Mouse (Mus musculus) stomach, postnatal 0 days (tissue): ENCODE measurements around the gene Zfp553. TPM values are rescaled to one million over a fixed set of nuclear protein-coding genes. Genes with fewer than 3 reads are reported as not detected.

ENCODE experiments used
- ATAC-seq: fragments of 200-750 bp; cut with Nextera tagmentation; 2 replicates; pipeline ENCODE4 v1.8.0; 2017; ENCODE audit not compliant: low FRiP score, low TSS enrichment
- DNase-seq: peaks from one replicate; pipeline ENCODE4 v3.0.0-alpha.2; 2016; ENCODE audit warnings: low spot score
- H3K27ac ChIP-seq: fragments of 300-500 bp; sonication (generic); replicated peaks from 2 replicates; pipeline ENCODE4 v1.5.1; 2014; ENCODE audit warnings: mild to moderate bottlenecking, control low read depth
- H3K27me3 ChIP-seq: fragments of 300-500 bp; sonication (generic); 2 replicates; pipeline ENCODE4 v1.6.1; 2014; ENCODE audit warnings: low read length; ENCODE audit not compliant: control insufficient read depth, insufficient read depth
- H3K36me3 ChIP-seq: fragments of 300-500 bp; sonication (generic); 2 replicates; pipeline ENCODE4 v1.6.1; 2014; ENCODE audit warnings: low read length, mixed read lengths; ENCODE audit not compliant: control insufficient read depth, insufficient read depth
- H3K4me1 ChIP-seq: fragments of 300-500 bp; sonication (generic); replicated peaks from 2 replicates; pipeline ENCODE4 v1.6.1; 2014; ENCODE audit warnings: antibody characterized with exemption; ENCODE audit not compliant: control insufficient read depth, insufficient read depth
- H3K4me2 ChIP-seq: fragments of 300-500 bp; sonication (generic); replicated peaks from 2 replicates; pipeline ENCODE4 v1.6.1; 2014; ENCODE audit warnings: low read depth, mild to moderate bottlenecking, control low read depth, moderate library complexity
- H3K4me3 ChIP-seq: fragments of 300-500 bp; sonication (generic); 2 replicates; pipeline ENCODE4 v1.5.1; 2014; ENCODE audit warnings: low read depth, low read length, control low read depth
- H3K9ac ChIP-seq: fragments of 300-500 bp; sonication (generic); 2 replicates; pipeline ENCODE4 v1.6.1; 2014; ENCODE audit warnings: mild to moderate bottlenecking, low read length, control low read depth, mixed read lengths
- H3K9me3 ChIP-seq: fragments of 300-500 bp; sonication (generic); 2 replicates; pipeline ENCODE4 v1.6.1; 2016; ENCODE audit warnings: low read length; ENCODE audit not compliant: control insufficient read depth
- CTCF ChIP-seq: IDR thresholded peaks from 2 replicates; pipeline ENCODE4 v1.5.1; 2016; ENCODE audit warnings: antibody characterized with exemption, low read depth, mild to moderate bottlenecking, moderate library complexity
- EP300 ChIP-seq: optimal IDR thresholded peaks from 2 replicates; pipeline ENCODE3; 2016; ENCODE audit warnings: antibody characterized with exemption
- WGBS: fragments of 180-500 bp; shearing (Covaris S2); extraction: QIAGEN DNeasy Blood & Tissue Kit; methylation state at CpG from one replicate; pipeline ENCODE4 v1.1.7; 2014; 5-methylcytosine and 5-hydroxymethylcytosine counted together
- polyA plus RNA-seq: library from polyadenylated mRNA; unstranded; fragments of >200 nt; fragmentation: Nextera tagmentation; extraction: Ambion mirVana; gene quantifications from 2 replicates; pipeline ENCODE4 v1.2.1, GENCODE M21; 2015

Gene Zfp553
- polyA plus RNA-seq, 1 experiment from 2014 or later, result 12.2 TPM

- Histone ChIP-seq H3K27me3 (no peaks in the 10 kb centered on the region), H3K4me2 (no peak overlapping the region), H3K9ac (no peak overlapping the region), H3K4me3 (no peak overlapping the region), H3K27ac (peak overlapping the region; percentile 73; the same call in 1 of the 2 replicates), H3K9me3 (no peaks in the 10 kb centered on the region), H3K36me3 (peaks cover 7% of the 10 kb centered on the region; the same call in 1 of the 2 replicates), H3K4me1 (no peaks in the 10 kb centered on the region)
- DNase-seq (no peak), ATAC-seq (peak; percentile 39; the same call in 1 of the 2 replicates)
- WGBS, result 78% methylated on average over 5 of the region's 5 CpGs
- TF ChIP-seq CTCF (no peak), EP300 (no peak)
Measured at GRCm38 (mm10) chr7:127270666-127271065, 37.8 kb downstream of the Zfp553 start.

GRCm38 (mm10) chr7:127271093-127271492, 38.2 kb downstream of the Zfp553 start:
- H3K27ac ChIP-seq, result peak overlapping the region; percentile 73
- WGBS, result 97% methylated on average over 4 of the region's 4 CpGs

DNA sequence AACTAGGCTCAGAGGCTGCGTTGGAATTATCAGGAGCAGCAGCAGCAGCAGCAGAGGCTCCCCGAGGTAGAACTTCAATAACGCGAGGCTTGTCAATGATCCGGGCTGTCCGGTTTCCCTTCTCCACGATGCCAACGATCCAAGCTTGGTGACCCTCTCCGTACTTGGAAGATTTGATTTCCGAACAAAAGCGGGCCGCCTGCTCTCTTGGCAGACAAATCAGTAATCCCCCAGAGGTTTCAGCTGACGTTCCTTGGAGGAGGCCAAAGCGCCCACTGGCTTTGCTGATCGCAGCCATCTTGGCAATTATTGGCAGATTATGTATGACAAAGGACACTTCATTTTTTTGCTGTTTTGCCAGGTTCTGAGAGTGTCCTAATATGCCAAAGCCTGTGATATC, 39.7 kb downstream of the Zfp553 start:
- ATAC-seq (no peak), DNase-seq (no peak)
- H3K4me2 ChIP-seq, result peak overlapping the region; percentile 96
- H3K4me3 ChIP-seq, result peak overlapping the region; percentile 93
- 95% methylated on average over 15 of the region's 15 CpGs for WGBS
- no peaks in the 10 kb centered on the region for H3K4me1 ChIP-seq
- H3K9me3 ChIP-seq, result no peaks in the 10 kb centered on the region
- H3K9ac ChIP-seq, result no peak overlapping the region
- TF ChIP-seq CTCF (no peak), EP300 (no peak)
- H3K36me3 ChIP-seq, result peaks cover 7% of the 10 kb centered on the region; the same call in 1 of the 2 replicates
- no peak overlapping the region for H3K27ac ChIP-seq
- no peaks in the 10 kb centered on the region for H3K27me3 ChIP-seq

More at GRCm38 (mm10) chr7:127271093-127271492, 38.2 kb downstream of the Zfp553 start:
- DNase-seq (no peak), ATAC-seq (no peak)
- Histone ChIP-seq H3K9ac (0 out of 2 replicates have a peak overlapping the region, but pooled peaks have one; percentile 27), H3K4me2 (no peak overlapping the region; the same call in 1 of the 2 replicates), H3K4me1 (no peaks in the 10 kb centered on the region), H3K36me3 (peaks cover 7% of the 10 kb centered on the region; the same call in 1 of the 2 replicates), H3K9me3 (no peaks in the 10 kb centered on the region), H3K27me3 (no peaks in the 10 kb centered on the region), H3K4me3 (no peak overlapping the region)
- TF ChIP-seq CTCF (no peak), EP300 (no peak)

GRCm38 (mm10) chr7:127273118-127273923, 40.5 kb downstream of the Zfp553 start:
- H3K4me3 ChIP-seq, result peak overlapping the region; percentile 93
- TF ChIP-seq EP300 (no peak), CTCF (peak; percentile 0; the same call in 1 of the 2 replicates)
- H3K27ac ChIP-seq, result peak overlapping the region; percentile 92
- no peaks in the 10 kb centered on the region for H3K4me1 ChIP-seq
- ATAC-seq (peak; percentile 31), DNase-seq (peak; percentile 49)
- peaks cover 7% of the 10 kb centered on the region; the same call in 1 of the 2 replicates for H3K36me3 ChIP-seq
- peak overlapping the region; percentile 93 for H3K9ac ChIP-seq
- H3K27me3 ChIP-seq, result no peaks in the 10 kb centered on the region
- 12% methylated on average over 50 of the region's 50 CpGs for WGBS
- H3K9me3 ChIP-seq, result no peaks in the 10 kb centered on the region
- H3K4me2 ChIP-seq, result peak overlapping the region; percentile 96

DNA sequence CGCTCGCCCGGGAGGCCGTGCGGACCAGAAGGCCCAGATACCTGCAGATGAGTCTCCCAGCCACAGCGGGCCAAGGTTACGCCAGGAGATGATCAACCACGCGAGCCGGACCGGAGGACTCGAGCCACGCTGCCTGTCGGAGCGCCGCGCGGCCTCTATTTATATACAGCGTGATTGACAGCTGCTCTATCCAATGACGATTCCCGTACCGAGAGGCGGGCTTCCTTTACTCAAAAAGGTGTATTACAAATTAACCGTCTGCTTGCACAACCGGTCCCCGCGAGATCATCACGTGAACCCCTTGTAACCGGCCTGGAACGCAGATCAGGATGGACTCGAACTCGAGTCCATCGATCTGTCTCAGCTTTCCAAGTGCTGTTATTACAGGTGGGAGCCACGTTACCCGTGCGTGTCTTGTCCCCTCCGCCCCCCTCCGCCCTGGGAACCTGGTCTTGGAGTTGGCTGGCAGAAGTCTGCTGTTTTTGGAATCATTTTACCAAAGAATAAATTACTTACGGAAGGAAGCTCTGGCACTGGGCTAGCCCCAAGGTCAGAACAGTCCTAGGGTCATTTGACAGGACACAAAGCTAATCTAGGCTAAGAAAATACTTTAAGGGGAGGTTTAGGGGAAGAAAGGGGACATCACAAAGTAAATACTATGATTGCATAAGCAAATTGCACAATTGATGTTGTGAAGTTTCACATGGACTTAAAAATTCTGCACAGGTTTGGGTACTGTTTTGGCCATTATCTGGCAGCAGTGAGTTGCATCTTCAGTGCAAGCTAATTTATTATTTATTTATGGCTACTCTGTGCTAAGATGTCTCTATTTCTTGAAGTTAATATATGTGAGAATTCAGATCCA, 41.3 kb downstream of the Zfp553 start, which contains the start of gene Sephs2:
TSS of gene Sephs2 (minus strand) at position 131 of the 865 bp plus-strand sequence.
- ATAC-seq, result peak; percentile 85
- peak within 1 kb of the TSS; percentile 93 for H3K9ac ChIP-seq
- peak within 1 kb of the TSS; percentile 96 for H3K4me2 ChIP-seq
- H3K27ac ChIP-seq, result peak within 1 kb of the TSS; percentile 92
- H3K27me3 ChIP-seq, result no peaks in the 10 kb centered on the region
- H3K9me3 ChIP-seq, result no peaks in the 10 kb centered on the region
- peaks cover 7% of the 10 kb centered on the region; the same call in 1 of the 2 replicates for H3K36me3 ChIP-seq
- DNase-seq, result peak; percentile 94
- no peaks in the 10 kb centered on the region for H3K4me1 ChIP-seq
- peak within 1 kb of the TSS; percentile 93 for H3K4me3 ChIP-seq
- TF ChIP-seq EP300 (no peak), CTCF (peak; percentile 9; the same call in 1 of the 2 replicates)
- 2% methylated on average over 39 of the region's 39 CpGs for WGBS
